Comparison of ENCODE assay signal across 8 mouse cellular contexts in the genomic region with DNA sequence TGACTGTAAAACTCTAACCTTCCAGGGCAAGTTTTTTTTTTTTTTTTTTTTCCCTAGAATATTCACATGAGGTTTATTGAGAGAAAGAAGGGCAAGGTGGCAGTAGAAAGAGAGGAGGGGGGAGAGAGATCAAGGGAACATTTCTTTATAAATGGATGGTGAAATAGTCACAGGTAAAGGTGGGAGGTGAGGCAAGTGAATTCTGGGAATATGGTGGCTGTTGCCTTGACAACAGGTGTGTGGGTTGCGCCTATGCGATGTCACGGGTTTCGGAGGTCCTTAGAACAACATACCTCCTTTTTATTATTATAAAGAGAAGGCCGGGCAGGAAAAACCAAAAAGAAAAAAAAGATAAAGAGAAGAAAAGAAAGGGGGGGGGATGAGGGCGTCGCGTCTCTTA. TPM values are rescaled to one million over a fixed set of nuclear protein-coding genes. Genes with fewer than 3 reads are reported as not detected.
DNase-seq lines count a peak whose midpoint lies in the region; ATAC-seq lines count a peak whose summit lies in the region.

No protein-coding gene starts in this region.

- peak overlapping the region; percentile 46 for H3K4me2 ChIP-seq in kidney, embryonic 16.5 days (replicated peaks; ENCODE audit: low read depth, low read length)
- H3K4me2 ChIP-seq in embryonic facial prominence, embryonic 14.5 days (ENCODE audit: low read depth, low read length), result peak overlapping the region; percentile 53
- H3K4me2 ChIP-seq in intestine, embryonic 14.5 days (ENCODE audit: low read length), result peak overlapping the region; percentile 47; the same call in 1 of the 2 replicates
- peak overlapping the region; percentile 54 for H3K4me2 ChIP-seq in midbrain, embryonic 16.5 days (ENCODE audit: low read length)

- H3K9me3 ChIP-seq in kidney, embryonic 16.5 days (ENCODE audit: low read length), result no peaks in the 10 kb centered on the region
- H3K9me3 ChIP-seq in embryonic facial prominence, embryonic 14.5 days (ENCODE audit: control insufficient read depth, low read length), result no peaks in the 10 kb centered on the region
- H3K9me3 ChIP-seq in intestine, embryonic 14.5 days (ENCODE audit: control insufficient read depth, low read length), result no peaks in the 10 kb centered on the region
- H3K9me3 ChIP-seq in midbrain, embryonic 16.5 days (replicated peaks; ENCODE audit: control insufficient read depth, low read length, poor library complexity, severe bottlenecking), result no peaks in the 10 kb centered on the region

- no peaks in the 10 kb centered on the region for H3K36me3 ChIP-seq in kidney, embryonic 16.5 days (ENCODE audit: insufficient read depth, low read length)
- no peaks in the 10 kb centered on the region for H3K36me3 ChIP-seq in embryonic facial prominence, embryonic 14.5 days (ENCODE audit: control insufficient read depth, insufficient read depth, low read length)
- H3K36me3 ChIP-seq in intestine, embryonic 14.5 days (ENCODE audit: control insufficient read depth, insufficient read depth, low read length), result no peaks in the 10 kb centered on the region
- no peaks in the 10 kb centered on the region for H3K36me3 ChIP-seq in midbrain, embryonic 16.5 days (ENCODE audit: control insufficient read depth, insufficient read depth, low read length)

- ATAC-seq in kidney, embryonic 16.5 days (ENCODE audit: low FRiP score, low TSS enrichment), result no peak
- no peak for ATAC-seq in embryonic facial prominence, embryonic 14.5 days (ENCODE audit: low read depth)
- no peak for ATAC-seq in intestine, embryonic 14.5 days (replicated peaks; ENCODE audit: low FRiP score, low TSS enrichment, low read depth)
- peak; percentile 74 for ATAC-seq in midbrain, embryonic 16.5 days

- peaks cover 14% of the 10 kb centered on the region; the same call in 1 of the 2 replicates for H3K4me1 ChIP-seq in kidney, embryonic 16.5 days (ENCODE audit: insufficient read depth, low read length)
- no peaks in the 10 kb centered on the region for H3K4me1 ChIP-seq in embryonic facial prominence, embryonic 14.5 days (ENCODE audit: control insufficient read depth, insufficient read depth, low read length)
- H3K4me1 ChIP-seq in intestine, embryonic 14.5 days (replicated peaks; ENCODE audit: control insufficient read depth, insufficient read depth, low read length), result no peaks in the 10 kb centered on the region
- H3K4me1 ChIP-seq in midbrain, embryonic 16.5 days (ENCODE audit: control insufficient read depth, insufficient read depth, low read length), result peaks cover 4% of the 10 kb centered on the region; the same call in 1 of the 2 replicates

- no peak for DNase-seq in kidney, adult 9 months
- no peak for DNase-seq in embryonic facial prominence, embryonic 14.5 days (ENCODE audit: low spot score)
- DNase-seq in intestine, embryonic 14.5 days (ENCODE audit: low spot score), result no peak
- DNase-seq in ovary, postnatal 36 days (ENCODE audit: low spot score), result no peak
- DNase-seq in right cerebral cortex, postnatal 4 days, result no peak
- DNase-seq in T-cell, adult 2 months (ENCODE audit: low spot score), result no peak

- WGBS in kidney, embryonic 16.5 days, result 51% methylated on average over 8 of the region's 8 CpGs
- WGBS in embryonic facial prominence, embryonic 14.5 days, result 60% methylated on average over 8 of the region's 8 CpGs
- 64% methylated on average over 8 of the region's 8 CpGs for WGBS in intestine, embryonic 14.5 days
- 51% methylated on average over 8 of the region's 8 CpGs for WGBS in midbrain, embryonic 16.5 days

- 0 out of 2 replicates have a peak overlapping the region, but pooled peaks have one; percentile 46 for H3K9ac ChIP-seq in kidney, embryonic 16.5 days (replicated peaks; ENCODE audit: low read length)
- H3K9ac ChIP-seq in embryonic facial prominence, embryonic 14.5 days (ENCODE audit: low read depth, low read length), result no peak overlapping the region
- H3K9ac ChIP-seq in intestine, embryonic 14.5 days (ENCODE audit: low read length), result no peak overlapping the region
- H3K9ac ChIP-seq in midbrain, embryonic 16.5 days (ENCODE audit: low read depth, low read length), result no peak overlapping the region

- H3K27ac ChIP-seq in kidney, embryonic 16.5 days (ENCODE audit: low read length), result no peak overlapping the region
- H3K27ac ChIP-seq in embryonic facial prominence, embryonic 14.5 days (replicated peaks; ENCODE audit: low read depth, low read length), result no peak overlapping the region
- no peak overlapping the region for H3K27ac ChIP-seq in intestine, embryonic 14.5 days (ENCODE audit: low read depth)
- H3K27ac ChIP-seq in midbrain, embryonic 16.5 days (ENCODE audit: low read length), result 0 out of 2 replicates have a peak overlapping the region, but pooled peaks have one; percentile 29

- no peaks in the 10 kb centered on the region for H3K27me3 ChIP-seq in kidney, embryonic 16.5 days (ENCODE audit: insufficient read depth, low read length)
- no peaks in the 10 kb centered on the region for H3K27me3 ChIP-seq in embryonic facial prominence, embryonic 14.5 days (replicated peaks; ENCODE audit: control insufficient read depth, insufficient read depth, low read length)
- no peaks in the 10 kb centered on the region for H3K27me3 ChIP-seq in intestine, embryonic 14.5 days (replicated peaks; ENCODE audit: control insufficient read depth, insufficient read depth, low read length)
- no peaks in the 10 kb centered on the region for H3K27me3 ChIP-seq in midbrain, embryonic 16.5 days (ENCODE audit: control insufficient read depth, insufficient read depth, low read depth, low read length)

- peak overlapping the region; percentile 11; the same call in 1 of the 2 replicates for H3K4me3 ChIP-seq in kidney, embryonic 16.5 days (ENCODE audit: low read length)
- H3K4me3 ChIP-seq in embryonic facial prominence, embryonic 14.5 days (ENCODE audit: low read depth, low read length), result no peak overlapping the region
- H3K4me3 ChIP-seq in intestine, embryonic 14.5 days (ENCODE audit: low read depth, low read length), result no peak overlapping the region
- H3K4me3 ChIP-seq in midbrain, embryonic 16.5 days (ENCODE audit: low read depth, low read length), result peak overlapping the region; percentile 25; the same call in 1 of the 2 replicates

RNA-seq across cellular contexts. Expression of gene Birc3, which starts 41.9 kb away (rescaled TPM):
- polyA plus RNA-seq in kidney, embryonic 16.5 days (2015; fragmentation: Nextera tagmentation; extraction: Ambion mirVana), result 7.3 and 7.4 TPM in 2 replicates
- polyA plus RNA-seq in embryonic facial prominence, embryonic 14.5 days (2014; fragmentation: Nextera tagmentation; extraction: Ambion mirVana), result 14.6 and 16.1 TPM in 2 replicates
- 9.0 and 9.4 TPM in 2 replicates for polyA plus RNA-seq in intestine, embryonic 14.5 days (2014; fragmentation: Nextera tagmentation; extraction: Ambion mirVana)
- polyA plus RNA-seq in midbrain, embryonic 16.5 days (2015; fragmentation: Nextera tagmentation; extraction: Ambion mirVana), result 1.5 and 1.8 TPM in 2 replicates

Comparison
In these comparisons a context has a peak if more than half of its experiments do, and no peak if none do; other contexts are left out.
1. H3K4me3 ChIP-seq: peak in kidney, embryonic 16.5 days (single experiment) and midbrain, embryonic 16.5 days (single experiment); none in embryonic facial prominence, embryonic 14.5 days (single experiment) and intestine, embryonic 14.5 days (single experiment).
2. Peak in every context shown above with its lines, with median percentiles within 50 percentile points of each other: H3K4me2 ChIP-seq.